Mouse (Mus musculus) midbrain, embryonic 16.5 days (tissue): ENCODE results near the gene Olfr312. TPM values are rescaled to one million over a fixed set of nuclear protein-coding genes. Genes with fewer than 3 reads are reported as not detected.

Experiments used
- ATAC-seq: fragments of 200-750 bp; cut with Nextera tagmentation; 2 replicates; pipeline ENCODE4 v1.8.0; 2017; ENCODE audit warnings: moderate TSS enrichment
- H3K27ac ChIP-seq: fragments of 300-500 bp; sonication (generic); 2 replicates; pipeline ENCODE4 v1.5.1; 2014; ENCODE audit warnings: mild to moderate bottlenecking, low read length, mixed read lengths
- H3K27me3 ChIP-seq: fragments of 300-500 bp; sonication (generic); 2 replicates; pipeline ENCODE4 v1.6.1; 2014; ENCODE audit warnings: low read depth, low read length, mixed read lengths; ENCODE audit not compliant: control insufficient read depth, insufficient read depth
- H3K36me3 ChIP-seq: fragments of 300-500 bp; sonication (generic); 2 replicates; pipeline ENCODE4 v1.6.1; 2014; ENCODE audit warnings: mild to moderate bottlenecking, low read length, moderate library complexity, mixed read lengths; ENCODE audit not compliant: control insufficient read depth, insufficient read depth
- H3K4me1 ChIP-seq: fragments of 300-500 bp; sonication (generic); 2 replicates; pipeline ENCODE4 v1.6.1; 2014; ENCODE audit warnings: mild to moderate bottlenecking, low read length, mixed read lengths; ENCODE audit not compliant: control insufficient read depth, insufficient read depth
- H3K4me2 ChIP-seq: fragments of 300-500 bp; sonication (generic); 2 replicates; pipeline ENCODE4 v1.6.1; 2014; ENCODE audit warnings: mild to moderate bottlenecking, low read length, mixed read lengths
- H3K4me3 ChIP-seq: fragments of 300-500 bp; sonication (generic); 2 replicates; pipeline ENCODE4 v1.5.1; 2014; ENCODE audit warnings: low read depth, mild to moderate bottlenecking, low read length, moderate library complexity, mixed read lengths
- H3K9ac ChIP-seq: fragments of 300-500 bp; sonication (generic); 2 replicates; pipeline ENCODE4 v1.6.1; 2014; ENCODE audit warnings: low read depth, low read length, mixed read lengths
- H3K9me3 ChIP-seq: fragments of 300-500 bp; sonication (generic); replicated peaks from 2 replicates; pipeline ENCODE4 v1.6.1; 2014; ENCODE audit warnings: mild to moderate bottlenecking, low read length, mixed read lengths; ENCODE audit not compliant: control insufficient read depth, poor library complexity, severe bottlenecking
- WGBS: fragments of 180-500 bp; shearing (Covaris S2); extraction: QIAGEN DNeasy Blood & Tissue Kit; methylation state at CpG from one replicate; pipeline ENCODE4 v1.1.7; 2014; 5-methylcytosine and 5-hydroxymethylcytosine counted together
- polyA plus RNA-seq: library from polyadenylated mRNA; unstranded; fragments of >200 nt; fragmentation: Nextera tagmentation; extraction: Ambion mirVana; gene quantifications from 2 replicates; pipeline ENCODE4 v1.2.1, GENCODE M21; 2015

Gene Olfr312
- polyA plus RNA-seq, 1 experiment from 2014 or later: not detected

DNA sequence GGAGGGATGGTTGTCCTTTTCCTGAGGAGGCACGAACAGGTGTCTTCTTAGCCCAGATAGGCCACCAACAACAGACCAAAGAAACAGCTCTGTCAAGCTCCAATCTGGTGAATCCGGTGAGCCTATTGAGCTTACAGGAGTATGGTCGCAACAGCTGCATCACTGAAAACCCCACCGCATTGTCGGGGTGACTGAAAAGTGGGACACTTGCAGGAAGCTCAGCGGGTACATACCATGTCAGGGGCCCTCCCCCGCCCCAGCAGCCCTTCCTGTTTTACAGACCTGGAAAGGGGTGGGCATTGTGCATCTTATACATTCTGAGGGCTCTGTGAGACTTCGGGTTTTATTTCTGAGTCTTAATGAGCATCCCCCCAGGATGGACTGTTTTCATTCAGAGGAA lies 54.7 kb downstream of the Olfr312 start:
- ATAC-seq: no peak
- no peak overlapping the region for H3K9ac ChIP-seq
- H3K9me3 ChIP-seq: no peaks in the 10 kb centered on the region
- H3K4me3 ChIP-seq: no peak overlapping the region
- H3K36me3 ChIP-seq: peaks cover 15% of the 10 kb centered on the region
- H3K27me3 ChIP-seq: no peaks in the 10 kb centered on the region
- 84% methylated on average over 8 of the region's 8 CpGs for WGBS
- H3K27ac ChIP-seq: no peak overlapping the region
- no peak overlapping the region for H3K4me2 ChIP-seq
- H3K4me1 ChIP-seq: no peaks in the 10 kb centered on the region

Other genes starting within 250 kb of the Olfr312 start
- 0.05 and 0.10 TPM in 2 replicates for gene Olfr324, start 234.1 kb upstream of the Olfr312 start, polyA plus RNA-seq
- gene 2210407C18Rik, start 213.2 kb upstream of the Olfr312 start, polyA plus RNA-seq: not detected in 2 replicates
- not detected in 2 replicates for gene Olfr323, start 198.7 kb upstream of the Olfr312 start, polyA plus RNA-seq
- 0.15 and 0.19 TPM in 2 replicates for gene Trim58, start 188.8 kb upstream of the Olfr312 start, polyA plus RNA-seq
- not detected in 2 replicates for gene Olfr322, start 170.5 kb upstream of the Olfr312 start, polyA plus RNA-seq
- not detected in 2 replicates for gene Olfr320, start 148.1 kb upstream of the Olfr312 start, polyA plus RNA-seq
- gene Olfr319, start 130.1 kb upstream of the Olfr312 start, polyA plus RNA-seq: not detected in 2 replicates
- not detected in 2 replicates for gene Olfr318, start 105.2 kb upstream of the Olfr312 start, polyA plus RNA-seq
- 0.10 and 0.13 TPM in 2 replicates for gene Olfr317, start 90.0 kb upstream of the Olfr312 start, polyA plus RNA-seq
- gene Olfr316, start 76.5 kb upstream of the Olfr312 start, polyA plus RNA-seq: not detected in 2 replicates
- not detected in 2 replicates for gene Olfr315, start 56.0 kb upstream of the Olfr312 start, polyA plus RNA-seq
- gene Olfr314, start 46.3 kb upstream of the Olfr312 start, polyA plus RNA-seq: not detected in 2 replicates
- gene Fam183b, start 27.3 kb upstream of the Olfr312 start, polyA plus RNA-seq: 13.6 and 15.3 TPM in 2 replicates
- gene Olfr313, start 14.2 kb upstream of the Olfr312 start, polyA plus RNA-seq: not detected in 2 replicates
- not detected in 2 replicates for gene Olfr311, start 10.0 kb downstream of the Olfr312 start, polyA plus RNA-seq
- 24.7 and 26.1 TPM in 2 replicates for gene Gm12258, start 17.9 kb downstream of the Olfr312 start, polyA plus RNA-seq
- 13.9 and 15.0 TPM in 2 replicates for gene 2810021J22Rik, start 38.0 kb downstream of the Olfr312 start, polyA plus RNA-seq
- 6.8 and 8.1 TPM in 2 replicates for gene Zfp39, start 75.0 kb downstream of the Olfr312 start, polyA plus RNA-seq
- gene Btnl10, start 88.7 kb downstream of the Olfr312 start, polyA plus RNA-seq: not detected in 2 replicates
- gene Rnf187, start 109.7 kb downstream of the Olfr312 start, polyA plus RNA-seq: 550 and 556 TPM in 2 replicates
- 345 and 399 TPM in 2 replicates for gene Hist3h2ba, start 119.7 kb downstream of the Olfr312 start, polyA plus RNA-seq
- gene Hist3h2a, start 125.4 kb downstream of the Olfr312 start, polyA plus RNA-seq: 107 and 115 TPM in 2 replicates
- gene Trim17, start 125.4 kb downstream of the Olfr312 start, polyA plus RNA-seq: 1.3 and 2.1 TPM in 2 replicates
- 19.5 and 22.3 TPM in 2 replicates for gene Trim11, start 148.9 kb downstream of the Olfr312 start, polyA plus RNA-seq